Mouse (Mus musculus) gastrocnemius, postnatal 4 days (tissue): ENCODE results near the gene Fcer1g. TPM values are rescaled to one million over a fixed set of nuclear protein-coding genes. Genes with fewer than 3 reads are reported as not detected.

Experiments used
- DNase-seq, 2 experiments: peaks; one replicate each; pipeline ENCODE4 v3.0.0; 2021 to 2022; ENCODE audit warnings: low spot score in 2 of 2, mixed read lengths in 2 of 2
- long read RNA-seq, 2 experiments: library from polyadenylated mRNA; stranded (forward); transcript quantifications; one replicate each; pipeline ENCODE4 v2.0.0; 2021
- total RNA-seq, 2 experiments: library from RNA; stranded (reverse); gene quantifications; 2 replicates each; pipeline ENCODE4 v1.2.3; 2021

The Fcer1g gene
- total RNA-seq, result 10 to 100 TPM; 18.7 to 28.7 TPM
- long read RNA-seq, experiment 1, transcript Fcer1g-201 (5 exons, 674 nt), result major isoform, 12 of 15 reads
- long read RNA-seq, experiment 1, partial matches to known transcripts, result 3 of 15 reads
- long read RNA-seq, experiment 1, other reads (novel, unspliced or antisense), result 0 of 15 reads
- long read RNA-seq, experiment 2, transcript Fcer1g-201 (5 exons, 674 nt), result major isoform, 19 of 23 reads
- long read RNA-seq, experiment 2, partial matches to known transcripts, result 1 of 23 reads
- long read RNA-seq, experiment 2, other reads (novel, unspliced or antisense), result 2 of 23 reads

DNA sequence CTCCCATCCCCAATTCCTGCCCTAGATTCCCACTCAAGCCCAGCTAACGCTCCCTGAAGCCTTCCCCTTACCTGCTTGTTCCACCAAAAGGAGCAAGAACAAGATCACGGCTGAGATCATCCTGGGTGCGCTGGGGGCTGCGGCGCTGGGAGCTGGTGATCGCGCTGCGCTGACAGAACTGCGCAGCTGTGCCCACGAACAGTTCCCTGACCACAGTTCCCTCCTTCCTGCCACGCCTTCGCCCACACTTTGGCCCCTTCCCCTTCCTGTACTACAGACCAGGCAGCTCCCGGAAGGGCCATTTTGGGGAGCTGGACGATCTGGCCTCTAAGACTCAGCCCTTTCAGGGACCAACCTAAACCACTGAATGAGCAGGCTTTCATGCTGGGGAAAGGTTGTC lies at the start of gene Fcer1g:
Fcer1g (minus strand) TSS at position 240 of the 400 bp plus-strand sequence.
- DNase-seq, result no peak

DNA sequence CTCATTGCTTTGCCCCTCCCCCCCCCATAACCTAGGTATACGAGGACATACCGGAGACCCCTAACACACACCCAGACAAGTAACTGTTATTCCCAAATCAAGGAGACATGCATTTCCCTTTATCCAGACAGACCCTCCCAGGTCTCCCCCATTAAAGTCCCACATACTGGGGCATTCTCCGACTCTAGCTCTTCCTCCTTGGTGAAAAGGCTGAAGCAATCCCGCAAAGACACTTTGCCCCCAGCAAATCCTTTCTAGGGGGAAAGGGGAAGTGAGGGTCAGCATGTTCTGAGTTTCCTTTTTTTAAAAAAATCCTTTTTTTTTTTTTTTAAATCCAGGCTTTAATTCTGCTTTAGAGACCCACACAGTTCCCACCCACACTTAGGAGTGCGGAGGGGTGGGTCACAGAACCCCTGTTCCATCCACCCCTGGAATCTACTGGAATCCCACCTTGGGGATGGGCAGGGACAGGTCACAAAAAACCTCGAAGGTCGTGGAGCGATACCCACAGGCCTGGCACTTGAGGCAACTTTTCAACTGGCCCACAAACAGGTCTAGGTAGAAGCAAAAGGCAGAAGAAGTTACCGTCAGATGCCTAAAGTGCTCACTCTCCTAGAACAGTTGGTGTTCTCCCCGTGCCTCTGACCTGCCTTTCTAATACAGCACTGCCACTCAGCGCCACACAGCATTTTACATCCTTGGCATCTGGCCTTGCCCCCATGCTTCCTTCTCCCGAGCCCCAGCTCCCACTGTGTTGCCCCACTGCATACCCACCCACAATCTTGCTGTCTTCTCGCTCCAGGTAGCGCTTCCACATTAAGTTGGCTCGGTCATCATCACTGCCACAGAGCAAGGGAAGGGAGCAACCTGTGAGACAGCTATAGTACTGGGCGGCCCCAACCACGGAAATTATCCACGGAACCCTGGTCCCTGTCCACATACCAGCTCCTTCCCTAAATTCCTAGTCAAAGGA lies 49.3 kb upstream of the Fcer1g start:
- DNase-seq, result no peak

DNA sequence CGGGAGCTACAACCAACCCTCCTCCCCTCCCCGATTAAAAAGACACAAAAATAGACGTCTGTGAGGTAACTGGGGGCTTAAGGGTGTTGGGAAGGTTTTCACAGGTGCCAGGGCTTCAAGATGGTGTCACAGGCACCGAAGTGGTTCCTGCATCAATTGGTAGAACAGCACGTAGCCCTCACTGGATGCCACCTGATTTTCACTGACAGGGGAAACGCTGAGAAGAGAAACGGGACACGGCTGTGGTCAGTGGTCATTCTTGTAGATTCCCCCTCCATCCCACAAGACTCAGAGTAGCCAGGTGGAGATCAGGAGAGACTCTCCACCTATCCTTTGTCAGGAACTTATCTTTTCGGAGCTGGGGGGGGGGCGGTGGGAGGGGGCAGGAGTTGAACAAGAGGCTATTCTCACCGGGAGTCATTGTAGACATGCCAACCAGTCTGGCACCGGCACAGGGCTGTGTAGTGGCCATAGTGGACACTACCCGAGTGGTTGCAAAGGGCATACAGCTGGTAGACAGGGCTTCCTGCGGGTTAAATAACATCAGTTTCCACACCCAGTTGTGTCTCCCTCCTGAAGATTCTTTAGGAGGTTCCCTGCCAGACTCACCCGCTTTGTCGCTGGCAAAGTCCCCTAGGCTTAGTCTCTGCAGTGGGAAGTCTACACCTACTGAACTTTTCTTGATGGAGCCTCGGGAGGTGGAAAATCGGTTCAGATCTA lies 48.1 kb upstream of the Fcer1g start:
- peak in 1 of 2 experiments; percentile 14 for DNase-seq

DNA sequence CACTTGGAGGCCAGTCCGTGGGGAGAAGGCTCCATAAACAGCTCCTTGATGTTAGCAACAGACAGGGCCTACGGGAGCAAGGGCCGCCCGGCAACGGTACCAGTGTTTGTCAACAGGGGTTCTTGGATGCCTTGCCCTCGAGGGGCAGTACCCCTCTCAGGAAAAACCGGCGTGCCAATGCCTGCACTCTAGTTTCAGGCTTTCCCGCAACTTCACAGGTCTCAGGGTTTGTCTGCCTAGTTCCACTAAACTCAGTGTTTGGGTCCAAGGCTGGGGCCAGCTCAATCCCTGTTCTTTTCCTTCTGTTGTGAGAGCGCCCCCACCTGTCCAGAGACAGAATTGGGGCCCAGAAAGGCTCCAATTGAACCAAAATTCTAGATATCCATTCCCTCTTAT lies 47.4 kb upstream of the Fcer1g start:
- peak; percentile 67 to 87 for DNase-seq

DNA sequence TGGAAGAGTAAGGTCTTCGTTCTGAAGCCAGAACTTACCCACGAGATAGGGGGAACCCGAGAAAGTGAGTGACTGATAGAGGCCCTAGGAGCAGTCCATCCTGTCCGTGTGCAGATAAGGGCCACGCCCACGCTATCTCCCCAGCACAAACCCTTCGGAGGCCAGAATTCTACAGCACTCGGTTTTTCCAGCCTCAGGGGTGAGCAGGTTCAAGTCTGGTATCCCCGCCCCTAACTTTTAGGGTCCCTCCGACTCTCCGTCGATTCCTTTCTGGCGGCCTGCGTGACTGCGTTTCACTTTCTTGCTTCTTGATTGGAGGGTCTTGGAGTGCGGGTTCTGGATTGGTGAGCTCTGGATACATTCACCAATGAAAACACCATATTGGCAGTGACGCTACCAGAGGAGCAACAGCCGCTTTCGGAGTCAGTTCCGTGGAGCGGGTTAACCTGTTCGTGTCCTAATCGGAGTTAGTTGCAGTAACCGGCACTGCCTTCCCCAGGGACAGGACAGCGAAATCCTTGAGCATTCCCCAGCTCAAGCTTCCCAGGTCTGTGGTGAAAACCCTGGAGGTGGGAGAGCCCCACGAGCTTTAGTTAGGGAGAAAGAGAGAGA lies 46.9 kb upstream of the Fcer1g start, which contains the start of gene Ppox:
Ppox (minus strand) TSS at position 271 of the 612 bp plus-strand sequence.
- DNase-seq, result peak; percentile 73 to 84

DNA sequence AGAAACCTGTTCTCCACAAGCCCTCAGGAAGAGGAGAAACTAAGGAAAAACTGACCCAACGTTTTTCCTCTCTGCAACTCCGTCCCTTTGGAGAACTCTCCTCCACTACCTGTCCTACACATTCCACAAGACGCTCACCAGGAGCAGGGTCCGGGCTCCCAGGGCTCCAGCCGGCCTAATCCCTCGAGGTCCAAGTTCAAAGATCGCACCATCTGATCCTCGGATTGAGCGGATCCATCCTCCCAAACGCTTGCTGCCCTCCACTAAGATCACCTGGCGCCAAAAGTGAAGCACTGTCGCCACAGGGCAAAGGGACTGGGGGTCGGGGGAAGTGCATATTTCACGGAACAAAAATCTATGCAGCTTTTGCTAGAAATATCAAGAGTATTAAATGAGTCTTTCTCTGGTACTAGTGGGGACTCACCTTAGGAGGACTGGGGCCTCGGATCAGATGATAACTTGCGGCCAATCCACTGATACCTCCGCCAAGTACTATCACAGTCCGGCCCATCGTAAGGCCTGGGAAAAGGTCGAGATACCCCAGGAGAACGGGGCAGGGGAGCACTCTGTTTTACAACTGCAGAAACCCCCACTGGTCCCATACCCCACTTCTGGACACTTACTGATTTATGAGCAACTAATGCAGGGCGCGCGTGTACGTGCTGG lies 46.2 kb upstream of the Fcer1g start:
- DNase-seq, result no peak

DNA sequence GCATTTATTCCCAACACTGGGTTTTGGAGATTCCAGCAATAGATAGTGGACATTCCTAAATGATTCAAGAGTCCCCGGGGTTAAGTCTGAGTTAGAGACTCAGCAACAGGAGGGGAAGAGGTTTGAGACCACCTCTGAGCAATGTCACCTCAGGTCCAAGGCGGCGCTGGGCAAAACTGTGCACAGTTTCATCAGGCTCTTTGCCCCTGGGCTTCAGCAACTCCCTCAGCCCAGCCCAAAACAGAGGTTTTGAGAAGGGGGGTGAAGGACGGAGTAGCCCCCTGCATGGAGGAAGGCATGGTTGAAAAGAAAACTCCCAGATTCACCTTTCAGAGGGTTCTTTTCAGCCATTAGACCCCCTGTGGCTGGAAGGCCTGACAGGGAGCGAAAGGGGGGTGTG lies 45.6 kb upstream of the Fcer1g start:
- DNase-seq, result no peak

DNA sequence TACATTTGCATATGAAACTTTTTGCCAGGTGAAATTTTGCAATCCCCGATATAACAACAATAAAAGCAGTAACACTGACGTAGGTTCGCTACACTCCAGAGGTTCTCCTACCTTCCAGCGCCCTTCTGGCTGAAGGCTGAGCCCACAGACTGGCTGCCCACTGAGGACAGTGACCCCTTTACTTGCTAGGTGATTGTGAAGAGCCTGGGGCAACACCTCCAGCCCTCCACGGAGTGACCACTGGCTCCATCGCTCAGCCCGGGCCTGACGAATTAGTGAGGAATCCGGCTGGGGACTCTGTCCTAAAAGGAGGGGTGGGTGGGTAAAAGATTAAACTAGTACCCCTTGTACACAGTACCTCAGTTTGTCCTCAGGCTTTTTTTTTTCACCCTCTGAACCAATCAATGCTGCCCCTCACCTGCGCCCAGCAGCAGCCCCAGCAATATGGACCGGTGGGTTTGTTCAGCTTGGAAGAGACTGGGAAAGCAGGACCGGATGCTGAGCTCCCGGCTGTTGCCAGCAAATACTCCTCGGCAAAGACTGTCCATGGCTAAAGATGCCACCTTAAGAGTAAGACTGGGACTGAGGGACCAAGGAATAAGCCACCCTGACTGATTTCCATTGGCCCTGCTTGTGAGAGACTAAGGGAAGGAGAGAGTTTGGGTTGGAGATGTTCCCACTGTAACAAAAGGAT lies 45.0 kb upstream of the Fcer1g start:
- DNase-seq, result no peak

DNA sequence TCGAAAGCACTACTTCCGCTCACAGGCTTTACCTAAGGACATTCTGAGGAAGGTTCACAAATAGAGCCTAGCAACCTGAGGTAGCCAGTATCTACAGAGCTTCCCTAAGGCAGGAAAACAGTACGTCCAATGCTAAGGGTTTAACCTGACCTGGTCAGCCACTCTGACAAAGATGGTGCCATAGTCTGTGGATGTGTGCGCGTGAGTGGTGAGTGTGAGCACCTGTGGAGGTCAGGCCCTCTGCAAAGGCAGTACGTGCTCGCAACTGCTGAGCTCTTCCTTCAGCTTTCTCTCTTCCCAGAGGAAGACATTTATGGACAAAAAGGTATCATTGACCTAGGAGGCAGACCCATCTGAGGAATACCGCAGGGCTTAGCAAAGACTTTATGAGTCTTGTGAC lies 44.3 kb upstream of the Fcer1g start:
- DNase-seq, result no peak

DNA sequence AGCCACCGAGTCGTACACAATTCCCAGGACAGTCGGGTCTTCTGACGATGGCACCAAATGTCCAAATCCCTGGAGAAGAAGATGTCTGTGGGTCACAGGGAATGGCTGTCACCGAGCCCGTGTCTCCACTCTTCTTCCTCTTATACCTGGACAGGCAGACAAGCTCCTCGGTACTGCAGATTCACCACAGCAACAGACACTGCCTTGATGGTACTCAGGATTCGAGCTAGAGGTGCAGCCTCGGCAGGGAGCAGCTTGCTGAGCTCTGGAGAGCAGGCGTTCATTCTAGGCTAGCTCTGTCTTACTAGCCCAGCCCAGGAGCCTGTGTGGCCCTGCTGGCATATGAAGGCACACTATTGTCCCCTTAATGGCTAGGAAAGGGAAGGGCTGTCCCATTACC lies 43.6 kb upstream of the Fcer1g start:
- DNase-seq, result no peak

DNA sequence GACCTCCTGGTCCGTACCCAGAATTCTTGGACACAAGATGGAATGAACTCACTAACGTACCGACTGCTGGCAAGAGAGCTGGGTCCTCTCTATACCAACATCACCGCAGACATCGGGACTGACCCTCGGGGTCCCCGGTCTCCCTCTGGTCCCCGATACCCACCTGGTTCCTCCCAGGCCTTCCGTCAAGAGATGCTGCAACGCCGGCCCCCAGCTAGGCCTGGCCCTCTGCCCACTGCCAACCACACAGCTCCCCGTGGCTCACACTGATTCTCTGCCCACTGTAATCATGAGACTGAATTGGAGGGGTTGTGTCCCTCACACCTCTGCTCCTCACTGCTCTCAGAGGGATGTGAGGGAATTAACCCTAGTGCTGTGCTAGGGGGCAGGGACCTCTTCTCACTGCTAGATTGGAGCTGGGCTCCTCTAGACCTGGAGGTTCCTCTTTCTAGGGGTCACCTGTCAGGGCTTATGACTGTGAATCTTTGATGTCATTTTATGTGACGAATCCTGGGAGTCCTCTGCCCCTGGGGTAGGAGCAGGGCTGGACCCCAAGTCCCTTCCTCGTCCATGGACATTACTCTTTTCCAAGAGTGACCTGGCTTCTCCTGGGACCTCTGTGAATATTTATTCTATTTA lies 42.1 kb upstream of the Fcer1g start:
- DNase-seq, result no peak

DNA sequence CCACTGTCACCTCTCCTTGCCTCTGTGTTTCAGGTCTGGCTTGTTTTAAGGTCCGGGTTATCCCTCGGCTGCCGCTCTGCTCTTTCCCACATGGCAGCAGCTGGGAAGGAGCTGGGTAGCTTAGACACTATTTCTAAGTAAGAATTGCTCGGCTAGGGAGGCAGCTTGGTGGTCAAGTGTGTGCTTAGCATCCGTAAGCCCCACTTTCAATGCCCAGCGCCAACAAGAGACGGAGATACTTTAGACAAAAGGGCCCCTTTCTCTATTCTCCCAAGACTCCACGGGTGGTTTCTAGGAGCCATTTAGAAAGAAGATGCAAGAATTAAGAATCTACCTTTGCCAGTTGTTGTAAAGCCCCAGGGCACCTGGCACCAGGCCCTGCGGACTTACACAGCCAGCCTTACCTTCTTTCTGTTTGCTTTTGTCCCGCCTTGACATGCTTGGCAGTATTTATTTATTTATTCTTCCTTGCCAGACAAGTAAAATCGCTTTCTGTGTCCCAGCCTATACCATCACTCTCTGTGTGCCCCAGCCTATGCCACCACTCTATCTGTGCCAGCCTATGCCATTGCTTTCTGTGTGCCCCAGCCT lies 41.1 kb upstream of the Fcer1g start:
- no peak for DNase-seq

DNA sequence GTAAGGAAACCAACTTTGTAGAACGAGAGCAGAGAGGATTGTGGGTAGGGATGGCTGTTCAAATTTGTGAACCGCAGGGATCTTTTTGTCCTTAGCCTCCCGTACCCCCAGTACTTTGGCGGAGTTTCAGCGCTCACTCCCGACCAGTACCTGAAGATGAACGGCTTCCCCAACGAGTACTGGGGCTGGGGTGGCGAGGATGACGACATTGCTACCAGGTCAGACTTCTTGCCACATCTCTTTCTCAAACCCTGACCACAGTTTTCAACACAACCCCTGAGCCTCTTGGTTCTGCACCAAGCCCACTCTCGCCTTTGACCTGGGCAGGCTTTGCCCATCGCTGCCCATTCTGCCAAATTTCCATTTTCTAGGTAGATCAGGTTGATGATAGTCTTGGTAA lies 40.0 kb upstream of the Fcer1g start:
- DNase-seq, result no peak

DNA sequence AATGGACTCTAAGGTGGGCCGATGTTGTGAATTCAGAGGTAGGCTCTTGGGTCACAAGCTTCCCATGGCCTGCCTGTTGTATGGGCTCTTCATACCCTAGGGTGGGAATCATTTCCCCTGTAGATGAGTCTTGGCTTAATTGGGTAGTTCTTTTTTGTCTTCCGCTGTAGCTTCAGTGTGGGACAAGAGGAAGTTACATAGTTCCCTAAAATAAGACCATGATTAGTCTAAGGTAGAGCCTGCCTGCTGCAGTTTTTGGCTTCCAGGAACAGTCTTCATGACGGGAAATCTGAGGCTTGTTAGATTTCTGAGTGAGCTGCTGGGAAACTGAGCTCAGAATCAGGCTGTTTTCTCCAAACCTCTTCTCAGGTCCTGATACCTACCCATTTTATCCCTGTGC lies 37.9 kb upstream of the Fcer1g start:
- DNase-seq, result no peak

DNA sequence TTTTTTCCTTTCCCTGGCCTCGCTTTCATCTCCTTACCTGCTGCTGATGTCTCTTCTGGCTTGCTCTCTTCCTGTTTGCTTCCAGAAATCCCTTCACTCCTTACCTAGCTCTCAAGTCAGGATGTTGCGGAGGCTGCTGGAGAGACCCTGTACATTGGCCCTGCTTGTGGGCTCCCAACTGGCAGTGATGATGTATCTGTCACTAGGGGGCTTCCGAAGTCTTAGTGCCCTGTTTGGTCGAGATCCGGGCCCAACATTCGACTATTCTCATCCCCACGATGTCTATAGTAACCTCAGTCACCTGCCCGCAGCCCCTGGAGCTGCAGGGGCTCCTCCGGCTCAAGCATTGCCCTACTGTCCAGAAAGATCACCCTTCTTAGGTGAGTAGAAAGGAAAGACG lies 37.5 kb upstream of the Fcer1g start:
- DNase-seq, result no peak

DNA sequence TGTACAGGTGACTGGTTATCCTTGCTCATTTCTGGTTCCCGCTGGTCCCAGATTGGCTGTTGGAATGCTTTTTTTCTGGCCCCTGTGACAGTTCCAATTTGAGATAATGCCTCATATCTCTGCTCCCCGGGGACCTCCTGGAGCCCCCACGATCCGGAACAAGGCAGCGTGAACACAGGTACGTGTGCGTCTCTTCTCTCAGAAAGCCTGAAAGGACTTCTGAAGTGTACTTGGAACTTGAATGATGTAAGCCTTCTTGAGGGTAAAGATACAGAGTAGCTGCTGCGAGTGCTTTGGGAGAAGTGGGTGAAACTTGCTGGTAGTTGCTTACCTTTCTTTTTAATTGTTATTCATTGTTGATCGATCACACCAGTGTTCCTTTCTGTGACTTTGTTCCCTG lies 37.0 kb upstream of the Fcer1g start:
- DNase-seq, result no peak

DNA sequence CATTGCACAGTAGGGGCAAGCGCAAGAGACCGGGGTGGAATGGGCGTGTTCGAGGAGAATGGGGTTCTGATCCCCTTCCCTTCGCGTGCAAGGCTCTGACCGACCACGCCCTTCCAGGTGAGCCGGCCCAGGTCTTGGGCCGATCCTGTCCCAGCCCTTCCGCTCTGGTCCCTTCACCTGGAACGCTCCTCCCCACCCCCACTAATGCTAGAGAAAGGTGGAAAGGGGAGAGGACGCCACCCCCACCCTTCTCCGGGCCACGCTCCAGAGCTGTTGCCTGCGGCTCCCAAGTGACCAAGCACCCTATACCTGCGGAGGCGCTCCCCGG lies 36.4 kb upstream of the Fcer1g start:
- no peak for DNase-seq

DNA sequence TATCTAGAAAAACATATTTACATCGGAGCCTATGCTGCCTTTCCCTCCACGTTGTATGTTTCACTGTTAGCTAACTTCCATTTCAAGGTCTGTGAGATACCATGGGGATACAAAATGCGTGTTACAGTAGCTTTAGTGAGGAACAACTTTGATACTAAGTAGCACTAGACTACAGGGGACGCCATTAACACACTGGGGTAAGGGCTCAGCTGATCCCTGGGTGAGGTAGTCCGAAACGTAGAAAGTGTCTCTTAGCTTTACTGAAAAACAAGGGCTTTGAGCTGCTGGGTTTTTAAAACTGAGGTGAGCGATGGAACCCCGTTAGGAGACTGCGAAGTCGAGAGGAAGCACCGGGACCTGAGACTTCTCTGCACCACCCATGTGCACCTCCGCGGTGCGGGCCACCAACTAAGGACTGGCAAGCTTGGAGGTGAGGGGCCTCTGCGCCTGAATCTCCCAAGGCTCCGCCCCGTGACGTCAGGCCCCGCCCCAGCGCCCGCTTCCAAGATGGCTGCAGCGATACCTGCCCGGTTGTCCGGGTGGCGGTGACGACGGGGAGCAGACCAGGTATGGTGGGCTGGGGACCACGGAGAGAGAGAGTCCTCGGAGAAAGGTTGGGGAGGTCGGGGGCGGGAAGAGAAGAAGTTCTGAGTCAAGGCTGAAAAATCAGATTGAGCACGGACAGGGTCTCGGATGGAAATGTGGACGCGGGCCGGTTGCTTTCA lies 35.8 kb upstream of the Fcer1g start, which contains the start of gene B4galt3:
B4galt3 (plus strand) TSS at position 481 of the 725 bp plus-strand sequence.
- peak; percentile 93 to 95 for DNase-seq
